Mouse (Mus musculus): ENCODE measurements at regions not wholly inside any gene's neighbourhood (a gene's known extent, or its start where the extent isn't known, plus 50 kb on each side); places are given as distances from the start of the nearest gene placed in this dataset.

GRCm38 (mm10) chr15:43581246-43581645, 3447.1 kb downstream of the 9330182O14Rik start:
- no peak overlapping the region for H3K4me3 ChIP-seq (ENCODE audit: low read depth, low read length)
- DNase-seq (ENCODE audit: low spot score) (no peak), ATAC-seq (replicated peaks; ENCODE audit: low FRiP score) (no peak)
- H3K4me2 ChIP-seq = no peak overlapping the region
- H3K9me3 ChIP-seq (ENCODE audit: control insufficient read depth, low read length) = no peaks in the 10 kb centered on the region
- H3K27ac ChIP-seq (ENCODE audit: low read depth, low read length) = no peak overlapping the region
- H3K4me1 ChIP-seq (replicated peaks; ENCODE audit: control insufficient read depth, insufficient read depth, low read length) = no peaks in the 10 kb centered on the region
- no peak overlapping the region for H3K9ac ChIP-seq (ENCODE audit: low read depth, low read length)
- no peaks in the 10 kb centered on the region for H3K27me3 ChIP-seq (replicated peaks; ENCODE audit: control insufficient read depth, insufficient read depth, low read length)
- H3K36me3 ChIP-seq (ENCODE audit: control insufficient read depth, insufficient read depth, low read length) = no peaks in the 10 kb centered on the region

GRCm38 (mm10) chr15:43585751-43586150, 3451.6 kb downstream of the 9330182O14Rik start:
- H3K9ac ChIP-seq (ENCODE audit: low read depth, low read length) = no peak overlapping the region
- no peaks in the 10 kb centered on the region for H3K9me3 ChIP-seq (ENCODE audit: control insufficient read depth, low read length)
- H3K4me3 ChIP-seq (ENCODE audit: low read depth, low read length) = no peak overlapping the region
- H3K4me2 ChIP-seq = no peak overlapping the region
- no peaks in the 10 kb centered on the region for H3K4me1 ChIP-seq (replicated peaks; ENCODE audit: control insufficient read depth, insufficient read depth, low read length)
- no peak overlapping the region for H3K27ac ChIP-seq (ENCODE audit: low read depth, low read length)
- H3K27me3 ChIP-seq (replicated peaks; ENCODE audit: control insufficient read depth, insufficient read depth, low read length) = no peaks in the 10 kb centered on the region
- WGBS = 83% methylated on average over 4 of the region's 4 CpGs
- ATAC-seq (replicated peaks; ENCODE audit: low FRiP score) = no peak
- no peaks in the 10 kb centered on the region for H3K36me3 ChIP-seq (ENCODE audit: control insufficient read depth, insufficient read depth, low read length)
- DNase-seq (ENCODE audit: low spot score) = no peak

GRCm38 (mm10) chr15:43588021-43588420, 3453.9 kb downstream of the 9330182O14Rik start:
- ATAC-seq (replicated peaks; ENCODE audit: low FRiP score) (no peak), DNase-seq (ENCODE audit: low spot score) (no peak)
- Histone ChIP-seq H3K9ac (ENCODE audit: low read depth, low read length) (no peak overlapping the region), H3K27ac (ENCODE audit: low read depth, low read length) (no peak overlapping the region), H3K4me1 (replicated peaks; ENCODE audit: control insufficient read depth, insufficient read depth, low read length) (no peaks in the 10 kb centered on the region), H3K9me3 (ENCODE audit: control insufficient read depth, low read length) (no peaks in the 10 kb centered on the region), H3K4me2 (no peak overlapping the region), H3K4me3 (ENCODE audit: low read depth, low read length) (no peak overlapping the region), H3K36me3 (ENCODE audit: control insufficient read depth, insufficient read depth, low read length) (no peaks in the 10 kb centered on the region), H3K27me3 (replicated peaks; ENCODE audit: control insufficient read depth, insufficient read depth, low read length) (no peaks in the 10 kb centered on the region)
- WGBS = 67% methylated on average over 2 of the region's 2 CpGs

- Histone ChIP-seq H3K4me2 (no peak overlapping the region), H3K9ac (ENCODE audit: low read depth, low read length) (no peak overlapping the region), H3K36me3 (ENCODE audit: control insufficient read depth, insufficient read depth, low read length) (no peaks in the 10 kb centered on the region), H3K9me3 (ENCODE audit: control insufficient read depth, low read length) (no peaks in the 10 kb centered on the region), H3K4me1 (replicated peaks; ENCODE audit: control insufficient read depth, insufficient read depth, low read length) (no peaks in the 10 kb centered on the region), H3K27me3 (replicated peaks; ENCODE audit: control insufficient read depth, insufficient read depth, low read length) (no peaks in the 10 kb centered on the region), H3K4me3 (ENCODE audit: low read depth, low read length) (no peak overlapping the region), H3K27ac (ENCODE audit: low read depth, low read length) (no peak overlapping the region)
- WGBS = 77% methylated on average over 4 of the region's 4 CpGs
- DNase-seq (ENCODE audit: low spot score) = no peak
- ATAC-seq (replicated peaks; ENCODE audit: low FRiP score) = no peak
Measured at GRCm38 (mm10) chr15:43607700-43608099, 3473.5 kb downstream of the 9330182O14Rik start.

- H3K4me1 ChIP-seq (replicated peaks; ENCODE audit: control insufficient read depth, insufficient read depth, low read length) = no peaks in the 10 kb centered on the region; the same call in 1 of the 2 replicates
- DNase-seq (ENCODE audit: low spot score) (no peak), ATAC-seq (replicated peaks; ENCODE audit: low FRiP score) (no peak)
- H3K27me3 ChIP-seq (replicated peaks; ENCODE audit: control insufficient read depth, insufficient read depth, low read length) = no peaks in the 10 kb centered on the region
- no peak overlapping the region for H3K4me2 ChIP-seq
- H3K9me3 ChIP-seq (ENCODE audit: control insufficient read depth, low read length) = no peaks in the 10 kb centered on the region
- WGBS = 81% methylated on average over 2 of the region's 2 CpGs
- no peaks in the 10 kb centered on the region for H3K36me3 ChIP-seq (ENCODE audit: control insufficient read depth, insufficient read depth, low read length)
- no peak overlapping the region for H3K9ac ChIP-seq (ENCODE audit: low read depth, low read length)
- H3K4me3 ChIP-seq (ENCODE audit: low read depth, low read length) = no peak overlapping the region
- H3K27ac ChIP-seq (ENCODE audit: low read depth, low read length) = no peak overlapping the region
Measured at GRCm38 (mm10) chr15:43609901-43610300, 3475.7 kb downstream of the 9330182O14Rik start.

- DNase-seq (ENCODE audit: low spot score) (no peak), ATAC-seq (replicated peaks; ENCODE audit: low FRiP score) (no peak)
- Histone ChIP-seq H3K36me3 (ENCODE audit: control insufficient read depth, insufficient read depth, low read length) (no peaks in the 10 kb centered on the region), H3K4me1 (replicated peaks; ENCODE audit: control insufficient read depth, insufficient read depth, low read length) (no peaks in the 10 kb centered on the region; the same call in 1 of the 2 replicates), H3K4me3 (ENCODE audit: low read depth, low read length) (no peak overlapping the region), H3K9me3 (ENCODE audit: control insufficient read depth, low read length) (no peaks in the 10 kb centered on the region), H3K27ac (ENCODE audit: low read depth, low read length) (no peak overlapping the region), H3K27me3 (replicated peaks; ENCODE audit: control insufficient read depth, insufficient read depth, low read length) (no peaks in the 10 kb centered on the region), H3K4me2 (no peak overlapping the region), H3K9ac (ENCODE audit: low read depth, low read length) (no peak overlapping the region)
- WGBS = 17% methylated on average over 5 of the region's 5 CpGs
Measured at GRCm38 (mm10) chr15:43614004-43614661, 3480.0 kb downstream of the 9330182O14Rik start.

- H3K27ac ChIP-seq (ENCODE audit: low read depth, low read length) = no peak overlapping the region
- WGBS = 75% methylated on average over 1 of the region's 1 CpGs
- ATAC-seq (replicated peaks; ENCODE audit: low FRiP score) = no peak
- H3K4me1 ChIP-seq (replicated peaks; ENCODE audit: control insufficient read depth, insufficient read depth, low read length) = no peaks in the 10 kb centered on the region; the same call in 1 of the 2 replicates
- H3K4me3 ChIP-seq (ENCODE audit: low read depth, low read length) = no peak overlapping the region
- H3K9me3 ChIP-seq (ENCODE audit: control insufficient read depth, low read length) = no peaks in the 10 kb centered on the region
- H3K4me2 ChIP-seq = no peak overlapping the region
- no peak for DNase-seq (ENCODE audit: low spot score)
- no peaks in the 10 kb centered on the region for H3K36me3 ChIP-seq (ENCODE audit: control insufficient read depth, insufficient read depth, low read length)
- no peak overlapping the region for H3K9ac ChIP-seq (ENCODE audit: low read depth, low read length)
- no peaks in the 10 kb centered on the region for H3K27me3 ChIP-seq (replicated peaks; ENCODE audit: control insufficient read depth, insufficient read depth, low read length)
Measured at GRCm38 (mm10) chr15:43615727-43616126, 3481.6 kb downstream of the 9330182O14Rik start.

- no peaks in the 10 kb centered on the region for H3K9me3 ChIP-seq (ENCODE audit: control insufficient read depth, low read length)
- H3K9ac ChIP-seq (ENCODE audit: low read depth, low read length) = no peak overlapping the region
- WGBS = 77% methylated on average over 2 of the region's 2 CpGs
- H3K27me3 ChIP-seq (replicated peaks; ENCODE audit: control insufficient read depth, insufficient read depth, low read length) = no peaks in the 10 kb centered on the region
- no peak overlapping the region for H3K4me2 ChIP-seq
- no peak overlapping the region for H3K4me3 ChIP-seq (ENCODE audit: low read depth, low read length)
- no peak for ATAC-seq (replicated peaks; ENCODE audit: low FRiP score)
- DNase-seq (ENCODE audit: low spot score) = no peak
- H3K36me3 ChIP-seq (ENCODE audit: control insufficient read depth, insufficient read depth, low read length) = no peaks in the 10 kb centered on the region
- no peaks in the 10 kb centered on the region for H3K4me1 ChIP-seq (replicated peaks; ENCODE audit: control insufficient read depth, insufficient read depth, low read length)
- no peak overlapping the region for H3K27ac ChIP-seq (ENCODE audit: low read depth, low read length)
Measured at GRCm38 (mm10) chr15:43624431-43624965, 3490.3 kb downstream of the 9330182O14Rik start.

GRCm38 (mm10) chr15:43625021-43625510, 3490.9 kb downstream of the 9330182O14Rik start:
- no peak for ATAC-seq (replicated peaks; ENCODE audit: low FRiP score)
- Histone ChIP-seq H3K27ac (ENCODE audit: low read depth, low read length) (no peak overlapping the region), H3K36me3 (ENCODE audit: control insufficient read depth, insufficient read depth, low read length) (no peaks in the 10 kb centered on the region), H3K27me3 (replicated peaks; ENCODE audit: control insufficient read depth, insufficient read depth, low read length) (no peaks in the 10 kb centered on the region), H3K9ac (ENCODE audit: low read depth, low read length) (no peak overlapping the region), H3K4me1 (replicated peaks; ENCODE audit: control insufficient read depth, insufficient read depth, low read length) (no peaks in the 10 kb centered on the region), H3K4me2 (no peak overlapping the region), H3K9me3 (ENCODE audit: control insufficient read depth, low read length) (no peaks in the 10 kb centered on the region), H3K4me3 (ENCODE audit: low read depth, low read length) (no peak overlapping the region)
- DNase-seq (ENCODE audit: low spot score) = no peak
- WGBS = 75% methylated on average over 4 of the region's 4 CpGs
